Mouse (Mus musculus) CD8-positive naive resting alpha-beta T cell, adult 2 months (primary cell): Measurements from ENCODE around the gene Aak1.
"Not testable (repeated sequence)": the region's sequence is repeated elsewhere in the genome, so short reads cannot be mapped to it uniquely, and the experiment has no call there.

ENCODE experiments used
- DNase-seq, 2 experiments: peaks; one replicate each; pipeline ENCODE4 v3.0.0; 2022; ENCODE audit warnings: low read depth in 2 of 2, low spot score in 2 of 2

Gene Aak1

DNA sequence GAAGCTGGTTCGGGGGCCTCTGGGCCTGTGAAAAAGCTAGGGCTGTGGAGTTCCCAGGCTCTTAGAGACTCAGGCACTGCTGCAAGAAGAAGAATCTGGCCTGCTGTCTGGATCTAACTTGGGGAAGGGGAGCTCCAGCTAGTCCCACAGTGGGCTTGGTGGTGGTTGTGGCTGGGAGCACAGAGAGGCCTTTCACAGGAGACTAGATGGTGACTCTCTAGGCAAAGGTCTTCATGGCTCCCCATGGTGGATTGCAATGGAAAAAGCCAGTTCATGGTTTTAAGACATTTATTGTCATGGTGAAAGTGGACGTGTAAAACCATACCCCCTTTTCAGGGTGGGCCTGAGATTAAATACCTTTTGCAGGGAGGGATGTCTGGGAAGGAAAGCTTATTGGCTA, 10.2 kb upstream of the Aak1 start:
- DNase-seq = no peak

DNA sequence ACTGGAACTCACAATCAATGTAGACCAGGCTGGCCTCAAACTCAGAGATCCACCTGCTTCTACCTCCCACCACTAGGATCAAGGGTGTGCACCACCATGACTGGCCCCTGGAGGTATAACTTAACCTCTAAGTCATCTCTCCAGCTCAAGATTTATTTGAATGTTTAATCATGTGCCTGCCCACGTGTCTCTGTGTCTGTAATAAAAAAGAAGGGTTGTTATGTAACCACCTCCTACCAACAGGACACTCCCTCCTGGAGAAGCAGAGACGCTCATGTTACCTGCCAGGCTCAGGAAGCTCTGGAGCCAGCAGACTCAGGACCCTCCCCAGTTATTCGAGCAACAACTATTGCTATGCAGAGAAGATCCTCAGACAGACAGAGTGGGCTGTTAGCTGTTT, 7.4 kb upstream of the Aak1 start:
- no peak for DNase-seq

DNA sequence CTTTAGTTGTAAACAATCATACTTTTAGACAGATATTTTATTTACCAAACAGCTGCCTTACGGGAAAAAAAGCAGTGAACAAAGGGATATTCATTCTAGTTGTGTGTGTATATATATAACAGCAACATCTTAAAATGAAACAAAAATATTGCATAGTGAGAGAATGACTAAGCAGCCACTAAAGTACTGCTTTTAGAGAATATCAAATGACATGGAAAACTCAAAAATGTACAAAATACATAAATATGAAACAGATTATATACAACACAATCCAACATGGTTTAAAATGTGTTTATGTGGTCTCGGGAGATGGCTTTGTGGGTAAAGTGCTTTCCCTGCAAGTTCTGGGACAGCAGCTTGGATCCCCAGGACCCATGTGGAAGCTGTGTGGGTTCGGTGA, 5.7 kb upstream of the Aak1 start:
- DNase-seq = no peak

DNA sequence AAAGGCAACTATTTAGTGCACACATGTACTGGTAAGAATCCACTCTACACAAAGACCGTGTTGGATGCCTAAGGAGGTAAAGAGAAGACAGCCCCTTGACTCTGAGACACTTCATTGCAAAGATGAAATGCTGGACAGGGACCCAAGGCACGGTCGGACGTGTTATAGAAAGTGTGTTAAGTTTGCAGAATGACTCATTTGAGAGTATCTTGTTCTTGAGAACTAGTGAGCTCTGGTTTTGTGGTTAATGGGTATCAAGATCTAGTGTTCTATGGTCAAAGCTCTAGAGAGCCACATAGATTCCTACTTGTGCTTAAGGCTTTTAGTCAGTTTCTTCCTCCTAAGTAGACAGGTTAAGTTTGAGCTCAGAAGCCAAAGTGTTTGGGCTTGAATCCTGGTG, 2.9 kb upstream of the Aak1 start:
- DNase-seq = no peak

DNA sequence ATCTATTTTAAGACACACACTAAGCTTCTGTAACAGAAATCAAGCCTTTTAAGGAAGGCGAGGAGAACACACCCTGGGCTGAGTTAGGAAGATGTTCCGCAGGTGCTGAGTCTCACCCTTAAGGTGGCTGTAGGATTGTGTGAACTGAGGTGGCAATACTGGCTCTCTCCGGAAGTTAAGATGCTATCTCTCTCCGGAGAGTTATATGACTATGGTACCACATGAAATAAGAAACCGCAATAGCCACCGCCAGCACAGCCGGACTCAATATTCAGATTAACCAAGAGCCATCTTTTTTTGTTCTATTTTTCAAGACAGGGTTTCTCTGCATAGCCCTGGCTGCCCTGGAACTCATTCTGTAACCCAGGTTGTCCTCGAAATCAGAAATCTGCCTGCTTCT, 1.5 kb upstream of the Aak1 start:
- DNase-seq = no peak

DNA sequence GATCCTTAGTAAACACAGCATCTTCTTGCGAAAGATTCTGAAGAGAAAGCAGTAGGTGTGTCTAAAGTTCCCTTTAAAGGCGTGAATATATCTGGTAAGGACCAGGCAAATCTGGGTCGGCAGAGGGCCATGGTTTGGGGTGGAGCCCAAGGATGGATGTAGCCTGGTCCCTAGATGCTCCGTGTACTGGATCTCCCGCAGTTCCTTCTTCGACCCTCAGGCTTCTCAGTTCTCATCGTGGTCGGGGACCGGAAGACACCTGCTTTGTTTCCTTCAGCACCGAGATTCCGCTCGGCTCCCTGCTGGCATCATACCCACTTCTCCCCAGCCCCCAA, 770 bp upstream of the Aak1 start:
- no peak for DNase-seq

DNA sequence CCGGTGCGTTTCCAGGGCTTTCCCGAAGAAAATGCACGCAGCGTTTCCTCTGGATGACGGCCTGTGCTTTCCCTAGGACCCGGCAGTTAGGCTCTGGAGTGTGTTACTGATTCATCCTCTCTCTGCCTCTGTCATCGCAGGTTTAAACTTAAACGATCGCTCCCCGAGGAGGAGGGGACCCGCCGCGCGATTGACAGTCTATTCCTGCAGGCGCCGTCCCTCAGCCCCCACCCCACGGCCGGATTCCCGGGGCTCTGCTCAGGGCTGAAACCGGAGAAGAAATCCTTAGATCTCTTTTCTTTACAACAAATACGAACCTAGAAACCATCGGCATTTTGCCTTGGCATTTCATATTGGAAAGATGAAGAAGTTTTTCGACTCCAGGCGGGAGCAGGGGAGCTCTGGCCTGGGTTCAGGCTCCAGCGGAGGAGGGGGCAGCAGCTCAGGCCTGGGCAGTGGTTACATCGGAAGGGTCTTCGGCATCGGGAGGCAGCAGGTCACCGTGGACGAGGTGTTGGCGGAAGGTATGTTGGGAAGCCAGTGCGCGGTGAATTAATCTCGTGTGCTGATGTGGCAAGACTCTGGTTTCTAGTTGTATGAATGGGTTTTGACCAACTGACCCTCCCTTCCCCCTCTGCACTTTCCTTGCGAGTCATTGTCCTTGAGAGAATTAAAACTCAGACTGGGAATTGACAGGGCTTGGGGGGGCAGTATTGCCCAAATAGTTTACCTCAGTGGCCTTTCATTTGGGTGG, 552 bp downstream of the Aak1 start:
- no peak for DNase-seq

DNA sequence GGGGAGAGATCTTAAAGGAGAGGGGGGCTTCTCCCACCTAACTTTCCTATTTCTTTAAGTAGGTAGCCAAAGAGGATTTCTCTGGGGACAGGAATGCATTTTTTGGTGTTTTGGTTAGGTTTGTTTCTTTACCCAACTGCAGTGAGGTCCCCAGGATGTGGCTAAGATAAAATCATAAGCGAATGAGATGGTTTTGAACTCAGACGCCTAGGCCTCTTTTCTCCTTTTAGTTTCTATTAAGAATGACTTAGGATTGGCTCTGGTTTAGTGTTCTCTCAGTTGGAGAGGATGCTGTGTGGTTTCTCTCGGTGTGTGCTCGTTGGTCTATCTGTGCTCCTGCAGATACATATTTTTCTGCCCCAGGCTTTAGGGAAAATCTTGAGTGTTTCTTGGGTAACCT, 1.3 kb downstream of the Aak1 start:
- DNase-seq = peak; percentile 39 to 57

DNA sequence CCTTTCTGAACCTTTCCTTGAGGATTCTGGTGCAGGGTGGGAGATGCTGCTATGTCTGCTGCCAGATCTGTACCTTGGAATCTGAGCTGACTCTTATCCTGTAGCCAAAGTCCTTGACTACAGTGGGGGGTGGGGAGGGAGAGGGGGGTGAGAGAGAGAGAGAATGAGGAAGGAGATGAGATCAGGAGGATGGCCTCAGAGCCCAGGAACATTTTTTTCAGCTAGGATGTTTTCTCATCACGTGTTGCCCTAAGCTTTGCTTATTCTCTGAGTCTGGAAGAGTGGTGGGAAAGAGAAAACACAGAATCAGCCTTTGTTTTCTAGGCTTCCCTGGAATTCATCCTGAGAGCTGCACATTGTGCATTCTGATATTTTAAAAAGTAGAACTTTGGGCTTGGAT, 2.2 kb downstream of the Aak1 start:
- DNase-seq = no peak

DNA sequence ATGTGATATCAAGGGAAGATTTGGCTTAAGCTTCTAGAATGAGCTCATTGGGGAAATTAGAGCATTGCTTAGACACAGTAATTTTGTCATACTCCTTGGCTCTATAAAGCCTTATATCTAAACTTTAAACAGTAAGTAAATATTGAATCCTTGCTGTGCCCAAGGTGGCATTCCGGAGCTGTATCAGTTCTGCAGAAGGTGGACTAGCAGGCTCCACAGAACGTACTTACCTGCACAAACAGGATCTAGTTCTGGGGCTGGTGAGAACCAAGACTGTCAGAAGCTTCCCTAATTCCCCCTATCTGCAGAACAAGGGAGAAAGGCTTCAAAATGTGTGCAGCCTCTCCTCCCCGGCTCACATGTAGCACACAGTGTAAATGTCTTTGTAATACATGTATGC, 4.6 kb downstream of the Aak1 start:
- no peak for DNase-seq

DNA sequence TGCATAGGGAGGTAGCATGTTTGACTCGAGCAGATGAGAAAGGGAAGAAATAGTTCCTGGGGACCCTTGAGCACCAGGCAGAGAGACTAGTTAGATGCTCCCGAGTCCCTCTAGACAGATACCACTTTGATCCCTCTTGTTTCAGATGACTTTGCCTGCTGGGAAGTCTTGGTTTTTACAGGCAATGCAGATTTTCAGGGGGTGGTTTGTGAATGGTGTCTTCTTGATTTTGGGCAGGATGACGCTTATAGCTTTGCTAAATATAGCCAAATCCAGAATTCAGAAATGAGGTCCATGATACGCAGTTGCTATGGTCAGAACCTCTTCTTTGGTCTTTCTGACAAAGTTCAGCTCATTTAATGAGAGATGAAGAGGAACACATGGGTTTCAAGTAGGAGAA, 5.6 kb downstream of the Aak1 start:
- DNase-seq = no peak

DNA sequence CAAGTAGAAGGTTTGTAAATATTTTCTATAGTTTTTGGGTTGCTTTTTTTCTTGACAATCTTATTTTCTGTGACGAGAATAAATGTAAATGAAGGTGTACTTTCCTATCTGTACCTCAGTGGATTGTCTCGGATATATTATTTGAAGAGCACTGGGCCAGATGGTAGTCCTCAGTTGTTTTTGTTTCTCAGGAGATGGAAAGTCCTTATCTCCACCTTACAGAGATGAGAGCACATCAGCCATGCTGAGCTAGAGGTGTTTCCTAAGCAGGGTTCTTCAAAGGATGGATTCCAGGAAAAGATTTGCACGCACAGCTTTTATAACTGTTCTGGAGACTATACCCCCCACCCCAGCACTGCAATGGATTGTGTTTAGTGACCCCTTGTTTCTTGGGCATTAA, 9.3 kb downstream of the Aak1 start:
- DNase-seq = no peak

DNA sequence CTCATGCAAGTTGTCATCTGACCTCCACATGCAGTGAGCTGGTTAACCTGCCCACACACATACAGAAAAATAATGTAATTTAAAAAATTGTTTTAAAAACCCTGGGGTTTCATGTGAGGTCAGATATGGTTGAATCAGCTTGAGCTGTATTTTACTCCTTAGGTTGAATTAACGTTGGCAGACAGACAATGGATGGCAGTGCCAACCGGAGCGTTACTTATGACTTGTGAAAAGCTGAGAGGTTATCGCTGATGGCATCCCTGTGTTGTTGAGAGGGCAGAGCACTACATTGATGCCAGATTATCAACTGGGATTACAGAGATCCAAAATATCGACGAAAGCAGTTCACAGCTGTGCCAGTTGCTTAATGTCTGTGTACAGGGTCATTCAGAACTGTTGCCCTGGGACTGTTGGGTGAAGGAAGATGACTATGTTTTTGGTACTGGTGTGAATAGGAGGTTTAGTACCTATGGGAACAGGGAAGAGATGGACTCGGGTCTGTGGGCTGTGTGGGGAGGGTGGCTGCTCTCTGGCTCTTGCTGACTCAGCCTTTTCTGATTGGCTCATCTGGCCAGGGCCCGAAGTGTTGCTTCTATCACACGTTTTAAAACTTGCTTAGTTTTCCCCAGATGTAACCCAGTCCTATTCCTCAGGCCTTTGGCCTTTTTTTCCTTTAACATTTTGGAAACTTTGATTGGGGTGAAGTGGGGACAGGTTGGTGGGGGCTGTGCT, 11.6 kb downstream of the Aak1 start:
- no peak for DNase-seq

DNA sequence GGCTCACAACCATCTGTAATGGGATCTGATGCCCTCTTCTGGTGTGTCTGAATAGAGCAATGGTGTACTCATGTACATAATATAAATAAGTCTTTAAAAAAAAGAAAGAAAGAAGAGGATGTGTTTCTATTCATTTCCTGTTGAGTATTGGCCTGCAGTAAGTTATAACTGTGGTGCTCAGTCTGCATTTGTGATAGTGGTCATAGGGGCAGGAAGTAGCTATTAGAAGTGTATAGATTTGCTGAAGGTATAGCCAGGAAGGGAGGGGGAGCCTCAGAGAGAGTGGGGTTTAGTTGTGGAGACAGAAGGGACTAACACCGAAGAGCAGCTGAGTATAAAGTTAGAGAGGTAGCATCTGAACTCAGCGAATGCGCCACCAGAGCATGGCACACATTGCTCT, 15.0 kb downstream of the Aak1 start:
- no peak for DNase-seq

DNA sequence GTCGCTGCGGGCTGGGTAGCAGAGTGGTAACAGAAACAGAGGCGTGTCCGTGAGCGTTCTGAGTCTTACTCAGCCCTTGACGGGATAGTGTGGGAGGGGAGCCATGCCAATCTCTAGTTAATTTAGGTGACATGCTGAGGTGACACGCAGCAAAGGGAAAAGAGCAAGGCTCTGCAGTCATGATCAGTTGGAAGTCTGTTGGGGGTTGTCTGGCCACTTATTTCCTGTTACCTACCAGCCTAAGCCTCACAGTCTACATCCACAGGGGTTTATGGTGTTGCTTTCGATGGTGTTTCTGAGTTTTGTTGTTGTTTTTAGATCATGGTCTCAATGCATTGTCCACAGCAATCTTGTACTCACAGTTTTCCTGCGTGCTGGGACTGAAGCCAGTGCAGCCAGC, 21.0 kb downstream of the Aak1 start:
- DNase-seq = no peak

DNA sequence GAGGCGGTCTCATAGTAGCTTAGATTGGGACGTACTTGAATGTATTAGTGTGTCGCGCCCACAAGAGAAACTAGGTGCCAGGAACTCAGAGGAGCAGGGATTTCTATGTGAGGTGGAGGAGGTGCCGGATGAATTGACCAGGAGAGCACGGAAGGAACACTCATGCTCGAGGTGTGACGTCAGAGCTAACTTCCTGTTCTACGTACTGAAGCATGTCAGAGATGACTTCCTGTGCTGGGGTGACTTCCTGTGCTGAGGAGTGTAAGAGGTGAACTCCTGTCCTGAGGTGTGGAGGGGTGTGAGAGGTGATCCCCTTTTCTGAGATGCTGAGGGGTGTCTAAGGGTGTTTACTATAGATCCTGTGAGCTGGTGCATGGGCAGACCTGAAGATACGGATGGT, 22.5 kb downstream of the Aak1 start:
- DNase-seq = no peak

DNA sequence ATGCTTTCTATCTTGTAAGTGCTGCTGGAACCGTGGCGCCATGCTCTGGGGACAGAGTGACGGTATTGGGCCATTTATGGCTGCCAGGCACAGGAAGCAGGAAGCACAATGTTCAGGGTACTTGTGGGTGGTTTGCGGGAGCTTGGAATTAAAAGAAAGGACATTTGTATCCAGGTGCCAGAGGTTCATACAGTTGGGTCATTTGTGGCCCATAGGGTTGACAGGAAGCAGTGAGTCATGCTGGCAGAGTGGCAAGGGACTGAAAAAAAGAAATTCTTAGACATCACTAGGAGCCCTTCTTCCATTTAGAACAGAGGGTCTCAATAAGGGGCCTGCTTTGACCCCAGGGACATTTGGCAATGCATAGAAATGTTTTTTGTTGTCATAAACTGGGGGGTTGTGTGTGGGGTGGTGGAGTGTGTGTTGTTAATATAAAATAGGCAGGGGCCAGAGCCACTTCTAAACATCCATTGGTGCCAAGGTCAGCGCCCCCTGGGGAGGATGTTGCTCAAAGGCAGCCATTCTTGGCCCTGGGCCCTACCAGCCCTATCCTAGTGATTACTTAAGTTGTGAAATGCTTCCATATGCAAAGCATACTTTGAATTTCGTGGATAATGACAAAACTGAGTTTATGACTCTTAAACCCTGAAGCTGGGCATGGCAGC, 25.5 kb downstream of the Aak1 start:
- DNase-seq = no peak

DNA sequence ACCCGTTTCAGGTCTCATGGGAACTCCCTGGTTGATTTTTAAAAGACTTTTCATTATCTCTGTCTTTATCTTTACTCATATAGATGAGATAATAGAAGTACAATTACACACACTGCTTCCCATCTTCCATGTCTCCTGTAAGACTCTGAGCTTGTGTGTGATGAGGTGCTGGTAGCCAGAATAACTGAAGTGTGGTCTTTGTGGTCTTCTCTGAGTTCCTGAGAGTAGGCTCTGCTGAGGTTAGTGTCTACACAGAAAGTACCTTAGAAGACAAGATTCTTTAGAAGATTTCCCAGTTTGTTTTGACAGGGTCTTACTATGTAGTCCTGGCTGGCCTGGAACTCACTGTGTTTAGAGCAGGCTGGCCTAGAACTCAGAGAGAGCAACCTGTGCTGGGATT, 27.1 kb downstream of the Aak1 start:
- no peak for DNase-seq

DNA sequence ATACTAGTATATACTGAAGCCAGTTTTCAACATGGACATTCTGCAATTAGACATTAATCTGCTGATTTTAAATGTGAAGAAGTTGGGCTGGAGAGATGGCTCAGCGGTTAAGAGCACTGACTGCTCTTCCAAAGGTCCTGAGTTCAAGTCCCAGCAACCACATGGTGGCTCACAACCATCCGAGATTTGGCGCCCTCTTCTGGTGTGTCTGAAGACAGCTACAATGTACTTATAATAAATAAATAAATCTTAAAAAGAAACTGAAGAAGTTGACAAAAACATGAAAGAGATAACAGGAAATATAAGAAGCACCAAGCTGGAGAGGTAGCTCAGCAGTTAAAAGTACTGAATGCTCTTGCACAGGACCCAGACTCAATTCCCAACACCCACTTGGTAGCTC, 29.3 kb downstream of the Aak1 start:
- not testable (repeated sequence) for DNase-seq

DNA sequence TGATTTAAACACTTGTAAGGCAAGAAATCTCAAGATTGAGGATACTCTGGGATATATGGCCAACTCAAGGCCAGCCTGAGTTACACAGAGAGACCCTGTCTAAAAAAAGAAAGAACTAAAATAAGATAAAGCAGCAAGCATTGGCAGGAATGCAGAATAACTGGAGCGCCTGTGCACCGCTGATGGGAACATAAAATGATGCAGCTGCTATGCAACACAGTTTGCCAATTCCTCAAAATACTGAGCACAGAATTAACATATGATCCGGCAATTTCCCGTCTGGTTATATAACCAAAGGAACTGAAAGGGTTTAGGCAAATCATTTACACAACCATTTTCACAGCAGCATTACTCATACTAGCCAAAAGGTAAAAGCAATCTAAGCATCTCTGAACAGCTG, 30.0 kb downstream of the Aak1 start:
- DNase-seq = no peak

DNA sequence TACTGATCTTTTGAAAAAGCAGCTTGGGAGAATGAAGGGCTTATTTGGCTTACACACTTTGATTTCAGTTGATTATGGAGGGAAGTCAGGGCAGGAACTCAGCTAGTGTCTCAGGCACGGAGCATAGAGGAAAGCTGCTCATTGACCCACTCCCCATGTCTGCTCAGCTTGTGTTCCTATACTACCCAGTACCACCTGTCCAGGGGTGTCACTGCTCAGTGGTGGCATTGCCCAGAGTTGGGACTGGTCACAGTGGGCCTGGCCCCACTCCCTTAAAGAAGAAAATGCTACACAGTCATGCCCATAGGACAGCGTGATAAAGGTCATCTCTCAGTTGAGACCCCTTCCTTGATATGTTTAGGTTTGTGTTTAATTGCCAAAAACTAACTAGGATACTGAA, 34.9 kb downstream of the Aak1 start:
- DNase-seq = no peak

DNA sequence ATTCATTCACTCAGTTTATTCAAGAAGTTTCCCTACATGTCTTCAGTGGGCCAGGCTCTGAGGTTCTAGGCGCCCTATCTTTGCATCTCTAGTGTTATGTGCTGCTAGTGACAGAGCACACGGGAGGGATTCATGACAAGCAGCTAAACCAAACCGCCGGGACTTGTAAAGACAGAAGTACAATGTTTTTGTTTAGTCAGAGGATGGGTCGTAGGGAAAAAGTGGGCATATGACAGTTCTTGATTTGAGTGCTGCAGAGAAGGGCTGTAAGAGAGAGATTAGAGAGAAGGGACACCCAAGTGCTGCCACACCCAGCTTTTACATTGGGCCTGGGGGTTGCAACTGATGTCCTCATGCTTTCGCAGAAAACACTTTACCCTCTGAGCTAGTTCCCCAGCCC, 35.4 kb downstream of the Aak1 start:
- no peak for DNase-seq
